Mouse (Mus musculus): ENCODE data around the gene Arntl. TPM values are rescaled to one million over a fixed set of nuclear protein-coding genes. Genes with fewer than 3 reads are reported as not detected.

The Arntl gene
- polyA plus RNA-seq, 1 experiment: 9.5 TPM

- Histone ChIP-seq H3K27ac (ENCODE audit: control insufficient read depth, insufficient read depth, low read depth, low read length, poor library complexity) (no peak overlapping the region), H3K4me3 (replicated peaks; ENCODE audit: control insufficient read depth, low read depth, low read length) (no peak overlapping the region), H3K4me1 (ENCODE audit: control insufficient read depth, insufficient read depth, low read length) (no peaks in the 10 kb centered on the region)
- TF ChIP-seq CTCF (IDR thresholded peaks at IDR 0.05; ENCODE audit: control insufficient read depth, insufficient read depth, low read length): no peak
- TF ChIP-seq POLR2A (IDR thresholded peaks at IDR 0.05; ENCODE audit: borderline replicate concordance, control insufficient read depth, low read depth, low read length): no peak
- WGBS: 85% methylated on average over 8 of the region's 8 CpGs
These were observed 28.9 kb downstream of the Arntl start for GRCm38 (mm10) chr7:113236135-113236534.

DNA sequence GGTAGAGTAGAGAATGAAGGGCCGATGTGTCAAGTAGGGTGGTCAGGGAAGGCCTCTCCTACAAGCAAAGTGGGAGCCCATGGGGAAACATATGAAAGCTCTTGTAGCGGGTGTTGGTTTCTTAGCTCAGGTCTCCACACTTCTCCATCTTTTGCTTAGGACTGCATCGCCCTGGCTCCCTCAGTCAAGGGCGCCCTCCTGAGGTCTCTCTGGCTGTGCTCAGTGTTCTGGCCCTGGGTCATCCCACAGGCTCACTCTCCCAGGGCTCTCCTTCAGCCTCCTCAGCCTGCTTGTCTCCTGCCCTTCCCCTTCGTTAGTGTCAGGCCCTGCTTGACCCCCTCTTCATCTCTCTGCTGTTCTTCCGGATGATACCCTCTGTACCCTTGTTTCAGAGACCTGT, 31.1 kb downstream of the Arntl start:
- Histone ChIP-seq H3K4me1 (ENCODE audit: control insufficient read depth, insufficient read depth, low read length) (peaks cover 2% of the 10 kb centered on the region), H3K4me3 (replicated peaks; ENCODE audit: control insufficient read depth, low read depth, low read length) (no peak overlapping the region), H3K27ac (ENCODE audit: control insufficient read depth, insufficient read depth, low read depth, low read length, poor library complexity) (no peak overlapping the region)
- 77% methylated on average over 6 of the region's 6 CpGs for WGBS
- no peak for TF ChIP-seq POLR2A (IDR thresholded peaks at IDR 0.05; ENCODE audit: borderline replicate concordance, control insufficient read depth, low read depth, low read length)
- TF ChIP-seq CTCF (IDR thresholded peaks at IDR 0.05; ENCODE audit: control insufficient read depth, insufficient read depth, low read length): no peak

- no peak for TF ChIP-seq CTCF (IDR thresholded peaks at IDR 0.05; ENCODE audit: control insufficient read depth, insufficient read depth, low read length)
- H3K4me1 ChIP-seq (ENCODE audit: control insufficient read depth, insufficient read depth, low read length): peaks cover 2% of the 10 kb centered on the region
- WGBS: 44% methylated on average over 4 of the region's 4 CpGs
- no peak overlapping the region for H3K4me3 ChIP-seq (replicated peaks; ENCODE audit: control insufficient read depth, low read depth, low read length)
- H3K27ac ChIP-seq (ENCODE audit: control insufficient read depth, insufficient read depth, low read depth, low read length, poor library complexity): no peak overlapping the region
These were observed 32.3 kb downstream of the Arntl start for GRCm38 (mm10) chr7:113239448-113240130.

GRCm38 (mm10) chr7:113240438-113240837, 33.2 kb downstream of the Arntl start:
- WGBS: 23% methylated on average over 1 of the region's 1 CpGs
- H3K4me3 ChIP-seq (replicated peaks; ENCODE audit: control insufficient read depth, low read depth, low read length): no peak overlapping the region
- TF ChIP-seq CTCF (IDR thresholded peaks at IDR 0.05; ENCODE audit: control insufficient read depth, insufficient read depth, low read length) (no peak), POLR2A (IDR thresholded peaks at IDR 0.05; ENCODE audit: borderline replicate concordance, control insufficient read depth, low read depth, low read length) (no peak)
- H3K4me1 ChIP-seq (ENCODE audit: control insufficient read depth, insufficient read depth, low read length): peaks cover 2% of the 10 kb centered on the region
- no peak overlapping the region for H3K27ac ChIP-seq (ENCODE audit: control insufficient read depth, insufficient read depth, low read depth, low read length, poor library complexity)

GRCm38 (mm10) chr7:113241901-113242661, 34.8 kb downstream of the Arntl start:
- peaks cover 2% of the 10 kb centered on the region for H3K4me1 ChIP-seq (ENCODE audit: control insufficient read depth, insufficient read depth, low read length)
- H3K27ac ChIP-seq (ENCODE audit: control insufficient read depth, insufficient read depth, low read depth, low read length, poor library complexity): no peak overlapping the region
- TF ChIP-seq POLR2A (IDR thresholded peaks at IDR 0.05; ENCODE audit: borderline replicate concordance, control insufficient read depth, low read depth, low read length): no peak
- no peak for TF ChIP-seq CTCF (IDR thresholded peaks at IDR 0.05; ENCODE audit: control insufficient read depth, insufficient read depth, low read length)
- H3K4me3 ChIP-seq (replicated peaks; ENCODE audit: control insufficient read depth, low read depth, low read length): no peak overlapping the region
- WGBS: 9% methylated on average over 12 of the region's 12 CpGs

DNA sequence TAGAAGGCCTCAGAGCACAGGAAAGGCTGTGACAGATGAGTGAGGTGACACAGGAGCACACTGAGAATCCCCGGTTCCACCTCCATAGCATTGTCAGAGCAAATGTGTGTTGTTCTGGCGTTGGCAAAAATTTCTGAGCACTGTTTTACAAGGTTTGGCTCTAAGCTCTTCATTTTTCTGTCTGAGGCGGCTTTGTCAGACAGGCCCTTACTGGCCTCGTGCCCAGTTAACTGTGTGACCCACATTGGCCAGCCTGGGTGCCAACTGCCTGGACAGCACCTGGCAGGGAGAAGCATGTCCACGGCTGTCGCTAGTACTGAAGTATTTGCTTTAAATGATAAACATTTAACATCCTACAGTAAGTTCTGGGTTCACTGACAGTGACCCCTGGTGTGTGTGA, 35.4 kb downstream of the Arntl start:
- Histone ChIP-seq H3K27ac (ENCODE audit: control insufficient read depth, insufficient read depth, low read depth, low read length, poor library complexity) (no peak overlapping the region), H3K4me3 (replicated peaks; ENCODE audit: control insufficient read depth, low read depth, low read length) (no peak overlapping the region), H3K4me1 (ENCODE audit: control insufficient read depth, insufficient read depth, low read length) (peaks cover 2% of the 10 kb centered on the region)
- WGBS: 48% methylated on average over 6 of the region's 6 CpGs
- TF ChIP-seq CTCF (IDR thresholded peaks at IDR 0.05; ENCODE audit: control insufficient read depth, insufficient read depth, low read length) (no peak), POLR2A (IDR thresholded peaks at IDR 0.05; ENCODE audit: borderline replicate concordance, control insufficient read depth, low read depth, low read length) (no peak)

- H3K4me3 ChIP-seq (replicated peaks; ENCODE audit: control insufficient read depth, low read depth, low read length): no peak overlapping the region
- 84% methylated on average over 5 of the region's 5 CpGs for WGBS
- H3K4me1 ChIP-seq (ENCODE audit: control insufficient read depth, insufficient read depth, low read length): peaks cover 2% of the 10 kb centered on the region
- TF ChIP-seq CTCF (IDR thresholded peaks at IDR 0.05; ENCODE audit: control insufficient read depth, insufficient read depth, low read length) (no peak), POLR2A (IDR thresholded peaks at IDR 0.05; ENCODE audit: borderline replicate concordance, control insufficient read depth, low read depth, low read length) (no peak)
- no peak overlapping the region for H3K27ac ChIP-seq (ENCODE audit: control insufficient read depth, insufficient read depth, low read depth, low read length, poor library complexity)
These were observed 37.9 kb downstream of the Arntl start for GRCm38 (mm10) chr7:113245144-113245543.

GRCm38 (mm10) chr7:113246512-113246911, 39.2 kb downstream of the Arntl start:
- no peaks in the 10 kb centered on the region; the same call in 1 of the 2 replicates for H3K4me1 ChIP-seq (ENCODE audit: control insufficient read depth, insufficient read depth, low read length)
- 82% methylated on average over 4 of the region's 4 CpGs for WGBS
- H3K27ac ChIP-seq (ENCODE audit: control insufficient read depth, insufficient read depth, low read depth, low read length, poor library complexity): no peak overlapping the region
- TF ChIP-seq POLR2A (IDR thresholded peaks at IDR 0.05; ENCODE audit: borderline replicate concordance, control insufficient read depth, low read depth, low read length) (no peak), CTCF (IDR thresholded peaks at IDR 0.05; ENCODE audit: control insufficient read depth, insufficient read depth, low read length) (no peak)
- H3K4me3 ChIP-seq (replicated peaks; ENCODE audit: control insufficient read depth, low read depth, low read length): no peak overlapping the region

Data from bone marrow, adult 2 months (tissue).